Mouse (Mus musculus) ES-Bruce4 (cell line): ENCODE measurements around the gene Lsg1.

Experiments
- CTCF ChIP-seq: IDR thresholded peaks from one replicate; pipeline ENCODE4 v1.8.1; 2011; ENCODE audit warnings: low read depth, low read length
- POLR2A ChIP-seq: IDR thresholded peaks from one replicate; pipeline ENCODE4 v1.8.1; 2011; ENCODE audit warnings: low read length; ENCODE audit not compliant: insufficient read depth

- TF ChIP-seq CTCF (no peak), POLR2A (no peak)
Measured at GRCm38 (mm10) chr16:30571378-30571777, 16.0 kb downstream of the Lsg1 start.
